Mouse (Mus musculus) lung, adult 2 months (tissue): Measurements from ENCODE around the gene Rpl41.

ENCODE experiments used
- CTCF ChIP-seq: fragments of 200-500 bp; IDR thresholded peaks from 2 replicates; pipeline ENCODE4 v1.5.1; 2011; ENCODE audit warnings: mild to moderate bottlenecking, low read length, control low read depth; ENCODE audit not compliant: insufficient read depth
- POLR2A ChIP-seq: fragments of 200-500 bp; IDR thresholded peaks from 2 replicates; pipeline ENCODE4 v1.6.1; 2011; ENCODE audit warnings: low read depth, mild to moderate bottlenecking, control low read depth, low read length, borderline replicate concordance; ENCODE audit errors: extremely low read depth

- TF ChIP-seq CTCF (no peak), POLR2A (no peak)
Observed at GRCm38 (mm10) chr10:128511761-128512160, 37.3 kb downstream of the Rpl41 start.
